Mouse (Mus musculus) ES-E14 (cell line): ENCODE results near the gene Parl.

Experiments used
- CHD2 ChIP-seq: IDR thresholded peaks from 2 replicates; pipeline ENCODE4 v1.6.1; 2014; ENCODE audit warnings: mild to moderate bottlenecking, low read depth, low read length, inconsistent platforms
- HCFC1 ChIP-seq: IDR thresholded peaks from 2 replicates; pipeline ENCODE4 v1.6.1; 2012; ENCODE audit warnings: low read length, inconsistent platforms, borderline replicate concordance; ENCODE audit not compliant: insufficient read depth
- MAFK ChIP-seq: IDR thresholded peaks from 2 replicates; pipeline ENCODE4 v1.6.1; 2014; ENCODE audit warnings: mild to moderate bottlenecking, low read depth, low read length, inconsistent platforms; ENCODE audit not compliant: insufficient read depth
- ZC3H11A ChIP-seq: IDR thresholded peaks from 2 replicates; pipeline ENCODE4 v1.6.1; 2012; ENCODE audit warnings: low read depth, mild to moderate bottlenecking, inconsistent platforms, low read length, borderline replicate concordance

DNA sequence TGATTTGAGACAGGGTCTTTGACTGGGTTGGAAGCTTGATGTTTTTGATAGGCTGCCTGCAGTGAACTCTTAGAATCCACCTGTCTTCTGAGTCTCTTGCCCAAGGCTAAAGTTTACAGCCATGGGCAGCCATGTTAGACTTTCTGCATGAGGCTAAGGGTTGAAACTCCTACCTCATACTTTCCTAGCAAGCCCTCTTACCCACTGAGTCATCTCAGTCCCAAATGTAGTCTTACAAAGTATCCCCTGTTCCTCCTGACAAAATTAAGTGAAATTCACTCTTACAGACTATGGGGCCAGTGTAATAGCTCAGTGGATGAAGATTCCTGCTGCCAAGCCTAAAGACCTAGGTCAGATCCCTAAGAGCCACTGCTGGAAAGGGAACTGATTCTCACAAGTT, 55.1 kb downstream of the Parl start:
- TF ChIP-seq ZC3H11A (no peak), CHD2 (no peak), MAFK (no peak), HCFC1 (no peak)
